Mouse (Mus musculus) hindbrain, embryonic 14.5 days (tissue): ENCODE data around the gene C1qtnf1. TPM values are rescaled to one million over a fixed set of nuclear protein-coding genes. Genes with fewer than 3 reads are reported as not detected.
A peak's percentile ranks its signal among the peaks of the same experiment; 100 is the strongest.

Experiments used
- ATAC-seq: fragments of 200-750 bp; cut with Nextera tagmentation; 2 replicates; pipeline ENCODE4 v1.8.0; 2017; ENCODE audit warnings: moderate number of reproducible peaks, mild to moderate bottlenecking, moderate TSS enrichment, moderate library complexity; ENCODE audit not compliant: low FRiP score
- DNase-seq: peaks from one replicate; pipeline ENCODE4 v3.0.0-alpha.2; 2015; ENCODE audit warnings: low spot score
- H3K27ac ChIP-seq: fragments of 300-500 bp; sonication (generic); 2 replicates; pipeline ENCODE4 v1.5.1; 2014; ENCODE audit warnings: mild to moderate bottlenecking, moderate library complexity
- H3K27me3 ChIP-seq: fragments of 300-500 bp; sonication (generic); 2 replicates; pipeline ENCODE4 v1.6.1; 2014; ENCODE audit warnings: mild to moderate bottlenecking, low read length, mixed read lengths; ENCODE audit not compliant: control insufficient read depth, insufficient read depth
- H3K36me3 ChIP-seq: fragments of 300-500 bp; sonication (generic); replicated peaks from 2 replicates; pipeline ENCODE4 v1.6.1; 2014; ENCODE audit not compliant: control insufficient read depth, insufficient read depth
- H3K4me1 ChIP-seq: fragments of 300-500 bp; sonication (generic); replicated peaks from 2 replicates; pipeline ENCODE4 v1.6.1; 2014; ENCODE audit warnings: antibody characterized with exemption, low read length, mixed read lengths; ENCODE audit not compliant: control insufficient read depth, insufficient read depth
- H3K4me2 ChIP-seq: fragments of 300-500 bp; sonication (generic); replicated peaks from 2 replicates; pipeline ENCODE4 v1.6.1; 2014; ENCODE audit warnings: mild to moderate bottlenecking, moderate library complexity
- H3K4me3 ChIP-seq: fragments of 300-500 bp; sonication (generic); replicated peaks from 2 replicates; pipeline ENCODE4 v1.5.1; 2014; ENCODE audit warnings: mild to moderate bottlenecking, low read length
- H3K9ac ChIP-seq: fragments of 300-500 bp; sonication (generic); 2 replicates; pipeline ENCODE4 v1.6.1; 2014
- H3K9me3 ChIP-seq: fragments of 300-500 bp; sonication (generic); 2 replicates; pipeline ENCODE4 v1.6.1; 2016; ENCODE audit warnings: low read length; ENCODE audit not compliant: control insufficient read depth
- WGBS: fragments of 180-500 bp; shearing (Covaris S2); extraction: QIAGEN DNeasy Blood & Tissue Kit; methylation state at CpG from one replicate; pipeline ENCODE4 v1.1.7; 2014; 5-methylcytosine and 5-hydroxymethylcytosine counted together
- polyA plus RNA-seq: library from polyadenylated mRNA; unstranded; fragments of >200 nt; fragmentation: Nextera tagmentation; extraction: Ambion mirVana; gene quantifications from 2 replicates; pipeline ENCODE4 v1.2.1, GENCODE M21; 2014

C1qtnf1 gene
- polyA plus RNA-seq, 1 experiment from 2014 or later, result 5.0 TPM

GRCm38 (mm10) chr11:118473842-118474500, 46.0 kb downstream of the C1qtnf1 start:
- ATAC-seq (no peak), DNase-seq (no peak)
- no peak overlapping the region for H3K9ac ChIP-seq
- no peak overlapping the region for H3K4me3 ChIP-seq
- whole genome bisulfite sequencing, result 83% methylated on average over 6 of the region's 6 CpGs
- no peaks in the 10 kb centered on the region for H3K27me3 ChIP-seq
- no peak overlapping the region for H3K27ac ChIP-seq
- no peaks in the 10 kb centered on the region for H3K36me3 ChIP-seq
- 0 out of 2 replicates have a peak, but pooled peaks cover 4% of the 10 kb centered on the region for H3K4me1 ChIP-seq
- H3K9me3 ChIP-seq, result no peaks in the 10 kb centered on the region
- no peak overlapping the region for H3K4me2 ChIP-seq

DNA sequence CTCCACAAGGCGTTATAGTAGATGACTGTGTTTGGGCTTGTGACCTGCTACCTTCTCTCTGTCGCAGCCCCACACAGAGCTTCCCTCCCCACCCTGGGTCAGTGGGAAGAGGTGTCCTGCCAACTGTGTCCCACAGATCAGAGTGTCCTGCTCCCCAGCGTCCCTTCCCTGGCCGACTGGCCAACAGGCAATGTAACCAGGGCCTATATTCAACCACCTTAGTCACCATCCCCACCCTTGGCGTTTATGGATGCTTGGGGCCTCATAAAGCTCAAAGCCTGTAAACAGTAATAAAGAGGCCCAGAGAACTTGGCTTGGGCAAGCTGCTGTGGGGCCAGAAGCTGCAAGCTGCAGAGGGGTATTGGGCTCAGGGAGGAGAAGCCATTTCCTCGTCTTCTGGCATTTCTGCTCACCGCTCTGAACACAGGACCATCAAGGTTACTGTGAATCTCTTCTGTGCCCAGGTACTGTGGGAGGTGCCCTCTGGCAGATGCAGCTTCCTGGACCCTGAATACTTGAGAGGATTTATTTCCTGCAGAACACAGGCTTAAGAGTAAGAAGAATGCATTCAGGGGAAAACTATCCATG, 47.6 kb downstream of the C1qtnf1 start:
- DNase-seq (no peak), ATAC-seq (no peak)
- Histone ChIP-seq H3K4me2 (no peak overlapping the region), H3K27me3 (no peaks in the 10 kb centered on the region), H3K9ac (no peak overlapping the region), H3K36me3 (no peaks in the 10 kb centered on the region), H3K27ac (no peak overlapping the region), H3K4me3 (no peak overlapping the region), H3K9me3 (no peaks in the 10 kb centered on the region), H3K4me1 (0 out of 2 replicates have a peak, but pooled peaks cover 4% of the 10 kb centered on the region)
- WGBS, result 94% methylated on average over 7 of the region's 7 CpGs

GRCm38 (mm10) chr11:118476396-118477373, 48.7 kb downstream of the C1qtnf1 start, which contains the start of gene Engase:
Gene Engase (plus strand): TSS chr11:118476829.
- H3K9ac ChIP-seq, result peak within 1 kb of the TSS; percentile 69
- peak within 1 kb of the TSS; percentile 10; the same call in 1 of the 2 replicates for H3K27ac ChIP-seq
- H3K27me3 ChIP-seq, result no peaks in the 10 kb centered on the region
- H3K4me2 ChIP-seq, result peak within 1 kb of the TSS; percentile 67
- H3K36me3 ChIP-seq, result no peaks in the 10 kb centered on the region
- WGBS, result 1% methylated on average over 57 of the region's 57 CpGs
- 0 out of 2 replicates have a peak, but pooled peaks cover 4% of the 10 kb centered on the region for H3K4me1 ChIP-seq
- no peaks in the 10 kb centered on the region for H3K9me3 ChIP-seq
- ATAC-seq, result peak; percentile 99
- H3K4me3 ChIP-seq, result peak within 1 kb of the TSS; percentile 63
- peak; percentile 89 for DNase-seq

DNA sequence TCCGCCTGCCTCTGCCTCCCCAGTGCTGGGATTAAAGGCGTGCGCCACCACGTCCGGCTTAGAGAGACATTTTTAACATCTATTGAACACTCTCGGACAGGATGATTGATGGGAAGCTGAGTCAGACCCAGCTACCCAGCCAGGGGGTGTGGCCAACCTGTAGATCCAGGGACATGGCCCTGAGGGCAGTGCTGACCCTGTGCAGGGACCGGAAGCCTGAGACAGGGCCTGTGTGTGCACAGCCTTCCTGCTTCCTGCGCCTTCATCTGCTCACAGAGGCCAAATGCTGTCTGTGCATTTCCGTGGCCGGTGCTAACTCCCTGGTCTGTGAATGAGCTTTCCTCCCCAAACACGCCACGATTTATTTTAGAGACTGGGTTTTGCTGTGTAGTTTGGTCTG, 51.8 kb downstream of the C1qtnf1 start:
- no peaks in the 10 kb centered on the region for H3K9me3 ChIP-seq
- H3K4me3 ChIP-seq, result no peak overlapping the region
- H3K27ac ChIP-seq, result no peak overlapping the region
- ATAC-seq, result no peak
- H3K27me3 ChIP-seq, result no peaks in the 10 kb centered on the region
- no peak overlapping the region for H3K9ac ChIP-seq
- H3K4me1 ChIP-seq, result 0 out of 2 replicates have a peak, but pooled peaks cover 4% of the 10 kb centered on the region
- no peak overlapping the region for H3K4me2 ChIP-seq
- 80% methylated on average over 12 of the region's 12 CpGs for WGBS
- H3K36me3 ChIP-seq, result no peaks in the 10 kb centered on the region
- DNase-seq, result no peak

DNA sequence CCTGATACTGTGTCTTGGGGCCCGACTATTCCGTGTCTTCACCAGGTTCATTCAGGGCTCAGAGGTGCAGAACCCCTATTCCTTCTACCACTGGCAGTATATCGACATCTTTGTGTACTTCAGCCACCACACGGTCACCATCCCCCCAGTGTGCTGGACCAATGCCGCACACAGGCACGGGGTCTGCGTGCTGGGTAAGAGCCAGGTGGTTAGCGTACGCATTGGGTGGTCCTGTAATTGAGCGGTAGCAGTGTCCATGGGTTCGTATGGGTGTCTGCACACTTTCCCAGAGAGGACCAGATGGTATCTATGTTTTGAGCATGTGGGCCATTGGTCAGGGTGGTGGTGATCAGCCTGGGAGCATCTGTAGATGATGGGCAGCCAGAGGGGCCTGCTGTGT, 53.2 kb downstream of the C1qtnf1 start:
- Histone ChIP-seq H3K9ac (no peak overlapping the region), H3K27me3 (no peaks in the 10 kb centered on the region), H3K4me1 (0 out of 2 replicates have a peak, but pooled peaks cover 4% of the 10 kb centered on the region), H3K27ac (no peak overlapping the region), H3K4me2 (no peak overlapping the region), H3K36me3 (no peaks in the 10 kb centered on the region), H3K9me3 (no peaks in the 10 kb centered on the region), H3K4me3 (no peak overlapping the region)
- ATAC-seq (no peak), DNase-seq (no peak)
- 90% methylated on average over 11 of the region's 11 CpGs for WGBS

GRCm38 (mm10) chr11:118481751-118482150, 53.7 kb downstream of the C1qtnf1 start:
- DNase-seq (no peak), ATAC-seq (no peak)
- H3K27me3 ChIP-seq, result no peaks in the 10 kb centered on the region
- WGBS, result 81% methylated on average over 14 of the region's 14 CpGs
- H3K27ac ChIP-seq, result no peak overlapping the region
- H3K4me2 ChIP-seq, result no peak overlapping the region
- no peak overlapping the region for H3K9ac ChIP-seq
- 0 out of 2 replicates have a peak, but pooled peaks cover 4% of the 10 kb centered on the region for H3K4me1 ChIP-seq
- H3K36me3 ChIP-seq, result 0 out of 2 replicates have a peak, but pooled peaks cover 2% of the 10 kb centered on the region
- H3K4me3 ChIP-seq, result no peak overlapping the region
- no peaks in the 10 kb centered on the region for H3K9me3 ChIP-seq

GRCm38 (mm10) chr11:118484169-118484568, 56.2 kb downstream of the C1qtnf1 start:
- H3K36me3 ChIP-seq, result 0 out of 2 replicates have a peak, but pooled peaks cover 7% of the 10 kb centered on the region
- no peak overlapping the region for H3K4me3 ChIP-seq
- no peak overlapping the region for H3K9ac ChIP-seq
- no peak for ATAC-seq
- H3K27me3 ChIP-seq, result no peaks in the 10 kb centered on the region
- WGBS, result 87% methylated on average over 8 of the region's 8 CpGs
- no peak overlapping the region for H3K27ac ChIP-seq
- peaks cover 14% of the 10 kb centered on the region for H3K4me1 ChIP-seq
- DNase-seq, result no peak
- H3K9me3 ChIP-seq, result no peaks in the 10 kb centered on the region
- H3K4me2 ChIP-seq, result no peak overlapping the region

- Histone ChIP-seq H3K4me1 (peaks cover 26% of the 10 kb centered on the region), H3K9ac (no peak overlapping the region), H3K27me3 (no peaks in the 10 kb centered on the region), H3K9me3 (no peaks in the 10 kb centered on the region), H3K4me3 (no peak overlapping the region), H3K27ac (no peak overlapping the region), H3K36me3 (0 out of 2 replicates have a peak, but pooled peaks cover 7% of the 10 kb centered on the region), H3K4me2 (no peak overlapping the region)
- 76% methylated on average over 11 of the region's 11 CpGs for WGBS
- ATAC-seq (no peak), DNase-seq (no peak)
Observed at GRCm38 (mm10) chr11:118485338-118485737, 57.3 kb downstream of the C1qtnf1 start.

- no peak overlapping the region for H3K4me2 ChIP-seq
- DNase-seq, result no peak
- 92% methylated on average over 3 of the region's 3 CpGs for WGBS
- no peak overlapping the region for H3K27ac ChIP-seq
- peaks cover 7% of the 10 kb centered on the region; the same call in 1 of the 2 replicates for H3K36me3 ChIP-seq
- H3K4me3 ChIP-seq, result no peak overlapping the region
- H3K27me3 ChIP-seq, result no peaks in the 10 kb centered on the region
- H3K9ac ChIP-seq, result no peak overlapping the region
- no peak for ATAC-seq
- no peaks in the 10 kb centered on the region for H3K9me3 ChIP-seq
- H3K4me1 ChIP-seq, result peaks cover 31% of the 10 kb centered on the region
Observed at GRCm38 (mm10) chr11:118485780-118486179, 57.8 kb downstream of the C1qtnf1 start.
